ENCODE assay signal across 32 mouse cellular contexts in the genomic region with DNA sequence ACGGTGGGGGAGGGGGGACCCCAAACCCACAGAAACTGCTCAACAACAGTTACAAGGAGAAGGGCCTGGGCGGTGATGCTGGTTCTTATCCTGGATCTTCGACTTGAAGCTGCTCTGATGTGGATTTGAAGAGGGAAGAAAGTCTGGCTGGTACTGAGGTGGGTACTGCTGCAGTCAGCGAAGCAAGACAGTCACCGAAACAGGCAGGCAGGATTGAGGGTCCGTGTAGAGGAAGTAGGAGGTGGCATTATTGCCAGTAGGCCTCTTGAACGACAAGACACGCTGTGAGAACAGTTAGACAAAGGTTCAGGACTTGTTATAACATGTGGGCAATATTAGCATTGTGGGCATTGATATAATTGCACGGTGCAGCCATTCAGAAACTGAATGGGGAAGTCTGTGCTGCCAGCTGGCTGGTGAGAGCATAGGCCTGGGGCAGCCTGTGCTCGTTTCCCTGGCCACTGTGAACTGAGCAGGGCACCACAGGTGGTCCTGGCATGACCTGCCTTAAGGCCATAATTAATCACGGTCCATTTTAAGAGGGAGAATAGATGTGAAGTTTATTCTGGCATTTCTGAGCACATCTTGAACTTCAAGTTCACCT. TPM values are rescaled to one million over a fixed set of nuclear protein-coding genes. Genes with fewer than 3 reads are reported as not detected.
DNase-seq lines count a peak whose midpoint lies in the region; ATAC-seq and TF ChIP-seq lines count a peak whose summit lies in the region.
"Had no signal": no experiment of that assay in that cellular context is flagged by ENCODE, and none has a peak within 500 bp of the region (broad histone marks: within the 10 kb centered on the region; RNA-seq: fewer than 3 reads in every experiment).

No protein-coding gene starts in this region.

- no peaks in the 10 kb centered on the region for H3K36me3 ChIP-seq in forebrain, embryonic 14.5 days (ENCODE audit: control insufficient read depth, insufficient read depth, low read length)
- H3K36me3 ChIP-seq in midbrain, embryonic 13.5 days: no peaks in the 10 kb centered on the region

- H3K4me1 ChIP-seq in forebrain, embryonic 14.5 days (ENCODE audit: control insufficient read depth, insufficient read depth, low read length): no peaks in the 10 kb centered on the region
- H3K4me1 ChIP-seq in midbrain, embryonic 13.5 days (replicated peaks): no peaks in the 10 kb centered on the region

- intact Hi-C loops in left cerebral cortex, postnatal 4 days (cut with DNase I): no loop called here
- intact Hi-C loops in left cerebral cortex, adult 2 months (cut with DNase I): no loop called here

- no peaks in the 10 kb centered on the region for H3K9me3 ChIP-seq in forebrain, embryonic 14.5 days (replicated peaks; ENCODE audit: control insufficient read depth, low read length)
- no peaks in the 10 kb centered on the region for H3K9me3 ChIP-seq in midbrain, embryonic 13.5 days

- H3K9ac ChIP-seq in forebrain, embryonic 14.5 days (ENCODE audit: low read length): no peak overlapping the region
- H3K9ac ChIP-seq in midbrain, embryonic 13.5 days (replicated peaks): no peak overlapping the region

- no peaks in the 10 kb centered on the region for H3K27me3 ChIP-seq in forebrain, embryonic 14.5 days (replicated peaks; ENCODE audit: control insufficient read depth, insufficient read depth, low read length)
- no peaks in the 10 kb centered on the region for H3K27me3 ChIP-seq in midbrain, embryonic 13.5 days

- H3K27ac ChIP-seq in left cerebral cortex, adult 2 months: no peak overlapping the region
- no peak overlapping the region for H3K27ac ChIP-seq in forebrain, embryonic 14.5 days (ENCODE audit: low read depth, low read length)
- no peak overlapping the region for H3K27ac ChIP-seq in midbrain, embryonic 13.5 days
- H3K27ac ChIP-seq: macrophage; stomach, postnatal 0 days had no signal

- H3K4me3 ChIP-seq in left cerebral cortex, adult 2 months: no peak overlapping the region
- no peak overlapping the region for H3K4me3 ChIP-seq in forebrain, embryonic 14.5 days (ENCODE audit: low read depth, low read length)
- no peak overlapping the region for H3K4me3 ChIP-seq in midbrain, embryonic 13.5 days (replicated peaks)

- peak; percentile 3 for DNase-seq in cerebellum, adult 9-11 months
- DNase-seq in cerebellum, adult 18-20 months: no peak
- peak; percentile 51 for DNase-seq in left cerebral cortex, postnatal 4 days
- no peak for DNase-seq in left cerebral cortex, adult 2 months (ENCODE audit: extremely low spot score in 1 of 2, low spot score in 2 of 2)
- DNase-seq in forebrain, embryonic 14.5 days (ENCODE audit: low spot score): peak; percentile 28
- DNase-seq in retina, embryonic 14.5 days (ENCODE audit: low spot score): peak; percentile 18
- no peak for DNase-seq in embryo, embryonic 9.5 days (ENCODE audit: extremely low spot score)
- DNase-seq: adrenal gland, postnatal 25 days; cerebellum, adult 2 months; kidney, adult 8-10 months; kidney, postnatal 14 days; lung, adult 2 months; right cerebral cortex, postnatal 25 days had no signal

- TF ChIP-seq CTCF in left cerebral cortex, adult 2 months (IDR thresholded peaks at IDR 0.05): no peak

- peak; percentile 48; the same call in 1 of the 2 replicates for ATAC-seq in forebrain, embryonic 14.5 days
- no peak for ATAC-seq in midbrain, embryonic 13.5 days
- ATAC-seq: activated CD4-positive, CD25-positive, alpha-beta regulatory T cell, adult 4 months; CD4-positive, CD25-positive, alpha-beta regulatory T cell, adult 4 months had no signal

- 52% methylated on average over 11 of the region's 11 CpGs for WGBS in forebrain, embryonic 14.5 days
- WGBS in midbrain, embryonic 13.5 days: 80% methylated on average over 11 of the region's 11 CpGs

- no peak overlapping the region for H3K4me2 ChIP-seq in forebrain, embryonic 14.5 days (ENCODE audit: low read length)
- H3K4me2 ChIP-seq in midbrain, embryonic 13.5 days (replicated peaks): no peak overlapping the region
- H3K4me2 ChIP-seq: liver, embryonic 11.5 days; midbrain, embryonic 11.5 days had no signal

RNA-seq across cellular contexts. Expression of a gene that starts 4.3 kb away (rescaled TPM):
- total RNA-seq in left cerebral cortex, postnatal 4 days (2021): 1 to 10 TPM; 7.8 to 8.7 TPM
- total RNA-seq in left cerebral cortex, adult 2 months (2021): 10 to 100 TPM; 13.7 to 14.6 TPM
- 2.8 and 3.3 TPM in 2 replicates for polyA plus RNA-seq in forebrain, embryonic 14.5 days (2014; fragmentation: Nextera tagmentation; extraction: Ambion mirVana)
- 0.32 and 0.50 TPM in 2 replicates for polyA plus RNA-seq in midbrain, embryonic 13.5 days (2015; fragmentation: Nextera tagmentation; extraction: Ambion mirVana)
- total RNA-seq: adrenal gland, postnatal 25 days; ES-E14; gastrocnemius, adult 8-10 months; monocyte, adult 5-6 weeks had no signal
- polyA plus RNA-seq: CD4-positive, CD25-positive, alpha-beta regulatory T cell, adult 4 months; hindbrain, embryonic 11.5 days; macrophage; midbrain, embryonic 11.5 days; neural tube, embryonic 11.5 days; spleen, adult 2 months had no signal

RNA-seq across cellular contexts. Expression of a gene that starts 37.6 kb away (rescaled TPM):
- total RNA-seq in left cerebral cortex, postnatal 4 days (2021): not detected
- total RNA-seq in left cerebral cortex, adult 2 months (2021): not detected
- not detected in 2 replicates for polyA plus RNA-seq in forebrain, embryonic 14.5 days (2014; fragmentation: Nextera tagmentation; extraction: Ambion mirVana)
- not detected in 2 replicates for polyA plus RNA-seq in midbrain, embryonic 13.5 days (2015; fragmentation: Nextera tagmentation; extraction: Ambion mirVana)
- total RNA-seq: adrenal gland, postnatal 25 days; ES-E14; gastrocnemius, adult 8-10 months; heart, adult 8-10 months; layer of hippocampus, adult 8-10 months; left cerebral cortex, postnatal 36 days had no signal
- polyA plus RNA-seq: CD4-positive, CD25-positive, alpha-beta regulatory T cell, adult 4 months; cerebellum, adult 2 months; frontal cortex, adult 2 months; hindbrain, embryonic 11.5 days; intestine, embryonic 14.5 days; macrophage; midbrain, embryonic 11.5 days; neural tube, embryonic 11.5 days; stomach, postnatal 0 days had no signal

RNA-seq across cellular contexts. Expression of a gene that starts 59.2 kb away (rescaled TPM):
- total RNA-seq in left cerebral cortex, postnatal 4 days (2021): under 1 TPM; 0.12 TPM
- total RNA-seq in left cerebral cortex, adult 2 months (2021): not detected
- polyA plus RNA-seq in forebrain, embryonic 14.5 days (2014; fragmentation: Nextera tagmentation; extraction: Ambion mirVana): not detected in 2 replicates
- 0.04 TPM in 1 of 2 replicates, not detected in the other for polyA plus RNA-seq in midbrain, embryonic 13.5 days (2015; fragmentation: Nextera tagmentation; extraction: Ambion mirVana)
- total RNA-seq: layer of hippocampus, adult 8-10 months; left cerebral cortex, postnatal 36 days; monocyte, adult 5-6 weeks had no signal
- polyA plus RNA-seq: cerebellum, adult 2 months; frontal cortex, adult 2 months; hindbrain, embryonic 11.5 days; intestine, embryonic 14.5 days; macrophage; midbrain, embryonic 11.5 days; neural tube, embryonic 11.5 days; thymus, postnatal 0 days had no signal

Comparison
In these comparisons a context has a peak if more than half of its experiments do, and no peak if none do; other contexts are left out.
1. DNase-seq: peak in cerebellum, adult 9-11 months (single experiment), left cerebral cortex, postnatal 4 days (single experiment), forebrain, embryonic 14.5 days (single experiment) and retina, embryonic 14.5 days (single experiment); none in cerebellum, adult 18-20 months (0 of 2), left cerebral cortex, adult 2 months (0 of 2) and embryo, embryonic 9.5 days (single experiment).